ENCODE assay signal across 8 mouse cellular contexts in the genomic region with DNA sequence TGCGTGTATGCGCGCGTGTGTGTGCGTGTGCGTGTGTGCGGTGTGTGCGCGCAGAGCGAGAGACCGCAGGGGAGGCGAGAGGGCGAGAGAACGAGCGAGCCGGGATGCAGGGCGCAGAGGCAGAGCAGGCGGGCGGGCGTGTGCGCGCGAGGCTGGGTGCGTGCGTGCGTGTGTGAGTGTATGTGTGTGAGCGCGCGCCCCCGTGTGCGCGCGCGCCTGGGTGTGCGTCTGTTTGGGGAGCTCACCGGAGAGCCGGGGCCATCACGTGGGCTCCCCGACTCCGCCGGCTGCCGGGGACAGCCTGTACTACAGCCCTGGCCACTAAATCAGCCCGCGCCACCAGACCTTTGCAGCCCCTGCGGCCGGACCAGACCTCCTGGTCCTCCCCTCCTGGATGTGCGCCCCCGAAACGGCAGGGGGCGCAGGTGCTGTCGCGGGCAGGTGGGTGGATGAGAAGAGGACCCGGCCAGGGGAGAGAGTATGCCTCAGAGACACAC.
DNase-seq lines count a peak whose midpoint lies in the region; ATAC-seq and TF ChIP-seq lines count a peak whose summit lies in the region.

No protein-coding gene starts in this region.

- peak overlapping the region; percentile 62 for H3K4me3 ChIP-seq in forebrain, embryonic 14.5 days (ENCODE audit: low read depth, low read length)
- peak overlapping the region; percentile 89 for H3K4me3 ChIP-seq in heart, postnatal 0 days (ENCODE audit: low read depth, low read length)
- H3K4me3 ChIP-seq in liver, embryonic 14.5 days (ENCODE audit: insufficient read depth in 1 of 2, low read depth in 2 of 2, low read length in 2 of 2): peak overlapping the region; percentile 56 to 57
- H3K4me3 ChIP-seq in thymus, adult 2 months (ENCODE audit: control insufficient read depth, insufficient read depth, low read length): peak overlapping the region; percentile 71

- DNase-seq in ES-CJ7 (ENCODE audit: low read depth, low spot score): peak; percentile 87
- peak; percentile 13 for DNase-seq in c-Kit-positive CD71-positive TER-119-negative erythroid progenitor cells, embryonic 14.5 days (ENCODE audit: low read depth)
- DNase-seq in forebrain, embryonic 14.5 days (ENCODE audit: low spot score): peak; percentile 94
- peak; percentile 82 for DNase-seq in heart, postnatal 0 days (ENCODE audit: low spot score)
- DNase-seq in kidney, postnatal 25 days: peak; percentile 46 to 81
- DNase-seq in liver, embryonic 14.5 days (ENCODE audit: low read depth in 3 of 3, low spot score in 3 of 3): peak in 1 of 3 experiments; percentile 14
- DNase-seq in neural tube, embryonic 10.5 days (ENCODE audit: extremely low spot score, low spot score): peak; percentile 87
- DNase-seq in thymus, adult 2 months: peak; percentile 51

- ATAC-seq in forebrain, embryonic 14.5 days: peak; percentile 86
- ATAC-seq in heart, postnatal 0 days (ENCODE audit: insufficient read depth, low read depth): peak; percentile 83
- ATAC-seq in liver, embryonic 14.5 days (ENCODE audit: insufficient read depth): peak; percentile 26; the same call in 1 of the 2 replicates

- TF ChIP-seq POLR2A in thymus, adult 2 months (IDR thresholded peaks at IDR 0.05; ENCODE audit: control insufficient read depth, extremely low read depth, insufficient read depth, low read length, poor library complexity): no peak

- TF ChIP-seq EP300 in heart, postnatal 0 days (IDR thresholded peaks at IDR 0.05; ENCODE audit: low read depth): no peak
- TF ChIP-seq EP300 in liver, embryonic 14.5 days (IDR thresholded peaks at IDR 0.05; ENCODE audit: low read depth): no peak

- H3K9ac ChIP-seq in forebrain, embryonic 14.5 days (ENCODE audit: low read length): peak overlapping the region; percentile 69
- H3K9ac ChIP-seq in heart, postnatal 0 days (replicated peaks; ENCODE audit: low read depth, low read length): peak overlapping the region; percentile 60
- no peak overlapping the region for H3K9ac ChIP-seq in liver, embryonic 14.5 days (replicated peaks)

- peak overlapping the region; percentile 100 for H3K4me2 ChIP-seq in forebrain, embryonic 14.5 days (ENCODE audit: low read length)
- H3K4me2 ChIP-seq in heart, postnatal 0 days (ENCODE audit: low read depth, low read length): peak overlapping the region; percentile 99
- H3K4me2 ChIP-seq in liver, embryonic 14.5 days (ENCODE audit: low read depth): peak overlapping the region; percentile 68

- under 1% methylated on average over 36 of the region's 53 CpGs for WGBS in forebrain, embryonic 14.5 days
- WGBS in heart, postnatal 0 days: 0% methylated on average over 30 of the region's 53 CpGs
- 1% methylated on average over 46 of the region's 53 CpGs for WGBS in liver, embryonic 14.5 days (ENCODE audit: insufficient replicate concordance)
- 1% methylated on average over 53 of the region's 53 CpGs for WGBS in thymus, adult 2 months

- H3K4me1 ChIP-seq in forebrain, embryonic 14.5 days (ENCODE audit: control insufficient read depth, insufficient read depth, low read length): peaks cover 13% of the 10 kb centered on the region
- peaks cover 12% of the 10 kb centered on the region; the same call in 1 of the 2 replicates for H3K4me1 ChIP-seq in heart, postnatal 0 days (ENCODE audit: control insufficient read depth, insufficient read depth)
- H3K4me1 ChIP-seq in liver, embryonic 14.5 days (replicated peaks; ENCODE audit: control insufficient read depth in 2 of 2, insufficient read depth in 2 of 2, low read length in 1 of 2): no peaks in the 10 kb centered on the region
- peaks cover 10% of the 10 kb centered on the region; the same call in 1 of the 2 replicates for H3K4me1 ChIP-seq in thymus, adult 2 months (replicated peaks; ENCODE audit: control insufficient read depth, insufficient read depth, low read length)

- no peaks in the 10 kb centered on the region for H3K9me3 ChIP-seq in forebrain, embryonic 14.5 days (replicated peaks; ENCODE audit: control insufficient read depth, low read length)
- H3K9me3 ChIP-seq in heart, postnatal 0 days (replicated peaks; ENCODE audit: control insufficient read depth, low read length): no peaks in the 10 kb centered on the region
- H3K9me3 ChIP-seq in liver, embryonic 14.5 days (ENCODE audit: control insufficient read depth, low read length): no peaks in the 10 kb centered on the region

- H3K27ac ChIP-seq in forebrain, embryonic 14.5 days (ENCODE audit: low read depth, low read length): peak overlapping the region; percentile 60; the same call in 1 of the 2 replicates
- H3K27ac ChIP-seq in heart, postnatal 0 days (ENCODE audit: low read depth): peak overlapping the region; percentile 65
- H3K27ac ChIP-seq in liver, embryonic 14.5 days: no peak overlapping the region
- no peak overlapping the region for H3K27ac ChIP-seq in thymus, adult 2 months (ENCODE audit: control insufficient read depth, insufficient read depth, low read length)

- TF ChIP-seq CTCF in heart, postnatal 0 days (IDR thresholded peaks at IDR 0.05; ENCODE audit: low read depth): peak; percentile 68
- peak; percentile 63 for TF ChIP-seq CTCF in liver, embryonic 14.5 days (IDR thresholded peaks at IDR 0.05; ENCODE audit: low read depth)
- peak; percentile 72; the same call in 1 of the 2 replicates for TF ChIP-seq CTCF in thymus, adult 2 months (IDR thresholded peaks at IDR 0.05; ENCODE audit: borderline replicate concordance, control insufficient read depth, extremely low read depth, insufficient read depth, low read length, poor library complexity)

- no peaks in the 10 kb centered on the region for H3K36me3 ChIP-seq in forebrain, embryonic 14.5 days (ENCODE audit: control insufficient read depth, insufficient read depth, low read length)
- no peaks in the 10 kb centered on the region for H3K36me3 ChIP-seq in heart, postnatal 0 days (replicated peaks; ENCODE audit: control insufficient read depth, insufficient read depth, low read length)
- no peaks in the 10 kb centered on the region for H3K36me3 ChIP-seq in liver, embryonic 14.5 days (replicated peaks; ENCODE audit: control insufficient read depth, insufficient read depth, low read depth)
- no peaks in the 10 kb centered on the region for H3K36me3 ChIP-seq in thymus, adult 2 months (ENCODE audit: control insufficient read depth, insufficient read depth, low read length)

- H3K27me3 ChIP-seq in forebrain, embryonic 14.5 days (replicated peaks; ENCODE audit: control insufficient read depth, insufficient read depth, low read length): peaks cover 24% of the 10 kb centered on the region
- H3K27me3 ChIP-seq in heart, postnatal 0 days (ENCODE audit: control insufficient read depth, insufficient read depth, low read length): peaks cover 17% of the 10 kb centered on the region
- H3K27me3 ChIP-seq in liver, embryonic 14.5 days (ENCODE audit: control insufficient read depth, insufficient read depth, low read length): peaks cover 57% of the 10 kb centered on the region
- H3K27me3 ChIP-seq in thymus, adult 2 months (ENCODE audit: control insufficient read depth, insufficient read depth, low read length): peaks cover 25% of the 10 kb centered on the region

Comparison
In these comparisons a context has a peak if more than half of its experiments do, and no peak if none do; other contexts are left out.
1. ATAC-seq: peak in every context shown above with its lines; median percentile 86 in forebrain, embryonic 14.5 days; 83 in heart, postnatal 0 days; 26 in liver, embryonic 14.5 days.
2. H3K27ac ChIP-seq: peak in forebrain, embryonic 14.5 days (single experiment) and heart, postnatal 0 days (single experiment); none in liver, embryonic 14.5 days (single experiment) and thymus, adult 2 months (single experiment).
3. Peak in every context shown above with its lines, with median percentiles within 50 percentile points of each other: H3K4me2 ChIP-seq, H3K4me3 ChIP-seq and CTCF ChIP-seq.